Mouse (Mus musculus) spleen, adult 2 months (tissue): ENCODE measurements around the gene Rhbdd1.

Experiments used
- CTCF ChIP-seq: fragments of 200-500 bp; IDR thresholded peaks from 2 replicates; pipeline ENCODE4 v1.5.1; 2011; ENCODE audit warnings: mild to moderate bottlenecking, inconsistent platforms; ENCODE audit not compliant: insufficient read depth, insufficient read length, insufficient replicate concordance; ENCODE audit errors: extremely low read depth
- POLR2A ChIP-seq: fragments of 200-500 bp; IDR thresholded peaks from 2 replicates; pipeline ENCODE4 v1.6.1; 2011; ENCODE audit warnings: low read depth, low read length, inconsistent platforms

- TF ChIP-seq CTCF = no peak
- TF ChIP-seq POLR2A = no peak
Observed at GRCm38 (mm10) chr1:82411521-82411920, 95.3 kb downstream of the Rhbdd1 start.
